Mouse (Mus musculus): Measurements from ENCODE around the gene Rps11. TPM values are rescaled to one million over a fixed set of nuclear protein-coding genes. Genes with fewer than 3 reads are reported as not detected.
A peak's percentile ranks its signal among the peaks of the same experiment; 100 is the strongest.
"Not testable (repeated sequence)": the region's sequence is repeated elsewhere in the genome, so short reads cannot be mapped to it uniquely, and the experiment has no call there.

Rps11 gene
- polyA plus RNA-seq, 1 experiment from 2014 or later, result 808 TPM

- ATAC-seq (replicated peaks; ENCODE audit: insufficient number of reproducible peaks, insufficient read depth, low FRiP score, low read depth), result no peak
- Histone ChIP-seq H3K36me3 (peaks cover 74% of the 10 kb centered on the region), H3K9ac (peak overlapping the region; percentile 94), H3K4me1 (replicated peaks) (peaks cover 50% of the 10 kb centered on the region), H3K4me2 (peak overlapping the region; percentile 75), H3K27me3 (no peaks in the 10 kb centered on the region), H3K4me3 (peak overlapping the region; percentile 85), H3K9me3 (replicated peaks) (no peaks in the 10 kb centered on the region), H3K27ac (peak overlapping the region; percentile 82; the same call in 1 of the 2 replicates)
- WGBS, result 79% methylated on average over 15 of the region's 15 CpGs
These were observed 1.6 kb downstream of the Rps11 start for GRCm38 (mm10) chr7:45122561-45123185.

- no peak for ATAC-seq (replicated peaks; ENCODE audit: insufficient number of reproducible peaks, insufficient read depth, low FRiP score, low read depth)
- no peaks in the 10 kb centered on the region for H3K9me3 ChIP-seq (replicated peaks)
- H3K27me3 ChIP-seq, result no peaks in the 10 kb centered on the region
- peak overlapping the region; percentile 12; the same call in 1 of the 2 replicates for H3K4me3 ChIP-seq
- H3K27ac ChIP-seq, result peak overlapping the region; percentile 40
- H3K9ac ChIP-seq, result peak overlapping the region; percentile 36; the same call in 1 of the 2 replicates
- peaks cover 44% of the 10 kb centered on the region for H3K4me1 ChIP-seq (replicated peaks)
- peak overlapping the region; percentile 37 for H3K4me2 ChIP-seq
- H3K36me3 ChIP-seq, result peaks cover 68% of the 10 kb centered on the region
These were observed 2.3 kb downstream of the Rps11 start for GRCm38 (mm10) chr7:45121966-45122365.

- peak overlapping the region; percentile 40 for H3K27ac ChIP-seq
- peaks cover 62% of the 10 kb centered on the region for H3K36me3 ChIP-seq
- ATAC-seq (replicated peaks; ENCODE audit: insufficient number of reproducible peaks, insufficient read depth, low FRiP score, low read depth), result no peak
- H3K4me2 ChIP-seq, result peak overlapping the region; percentile 37
- no peaks in the 10 kb centered on the region for H3K27me3 ChIP-seq
- H3K4me1 ChIP-seq (replicated peaks), result peaks cover 39% of the 10 kb centered on the region
- peak overlapping the region; percentile 12; the same call in 1 of the 2 replicates for H3K4me3 ChIP-seq
- no peaks in the 10 kb centered on the region for H3K9me3 ChIP-seq (replicated peaks)
- 45% methylated on average over 8 of the region's 8 CpGs for WGBS
- H3K9ac ChIP-seq, result no peak overlapping the region; the same call in 1 of the 2 replicates
These were observed 2.8 kb downstream of the Rps11 start for GRCm38 (mm10) chr7:45121404-45121803.

- Histone ChIP-seq H3K36me3 (peaks cover 48% of the 10 kb centered on the region), H3K27me3 (no peaks in the 10 kb centered on the region), H3K4me3 (no peak overlapping the region), H3K27ac (no peak overlapping the region), H3K9me3 (replicated peaks) (no peaks in the 10 kb centered on the region), H3K4me1 (replicated peaks) (peaks cover 28% of the 10 kb centered on the region), H3K4me2 (no peak overlapping the region), H3K9ac (no peak overlapping the region)
- 75% methylated on average over 5 of the region's 5 CpGs for WGBS
- ATAC-seq (replicated peaks; ENCODE audit: insufficient number of reproducible peaks, insufficient read depth, low FRiP score, low read depth), result no peak
These were observed 4.2 kb downstream of the Rps11 start for GRCm38 (mm10) chr7:45119780-45120709.

GRCm38 (mm10) chr7:45118336-45118735 is 5.9 kb downstream of the Rps11 start:
- ATAC-seq (replicated peaks; ENCODE audit: insufficient number of reproducible peaks, insufficient read depth, low FRiP score, low read depth), result no peak
- H3K27me3 ChIP-seq, result no peaks in the 10 kb centered on the region
- H3K4me1 ChIP-seq (replicated peaks), result peaks cover 26% of the 10 kb centered on the region
- H3K36me3 ChIP-seq, result peaks cover 43% of the 10 kb centered on the region
- H3K4me3 ChIP-seq, result no peak overlapping the region
- no peak overlapping the region for H3K27ac ChIP-seq
- H3K4me2 ChIP-seq, result no peak overlapping the region
- no peaks in the 10 kb centered on the region for H3K9me3 ChIP-seq (replicated peaks)
- H3K9ac ChIP-seq, result no peak overlapping the region
- 85% methylated on average over 6 of the region's 6 CpGs for WGBS

GRCm38 (mm10) chr7:45117566-45117965 is 6.7 kb downstream of the Rps11 start:
- 79% methylated on average over 8 of the region's 8 CpGs for WGBS
- H3K4me3 ChIP-seq, result no peak overlapping the region

GRCm38 (mm10) chr7:45113476-45113875 is 10.8 kb downstream of the Rps11 start:
- H3K9ac ChIP-seq, result no peak overlapping the region
- no peak overlapping the region for H3K4me3 ChIP-seq
- WGBS, result 22% methylated on average over 2 of the region's 2 CpGs
- peaks cover 8% of the 10 kb centered on the region for H3K4me1 ChIP-seq (replicated peaks)
- no peaks in the 10 kb centered on the region for H3K36me3 ChIP-seq
- H3K27me3 ChIP-seq, result no peaks in the 10 kb centered on the region
- H3K4me2 ChIP-seq, result no peak overlapping the region
- no peak for ATAC-seq (replicated peaks; ENCODE audit: insufficient number of reproducible peaks, insufficient read depth, low FRiP score, low read depth)
- H3K27ac ChIP-seq, result no peak overlapping the region
- H3K9me3 ChIP-seq (replicated peaks), result no peaks in the 10 kb centered on the region

More at GRCm38 (mm10) chr7:45117566-45117965, 6.7 kb downstream of the Rps11 start:
- H3K4me1 ChIP-seq (replicated peaks), result peaks cover 21% of the 10 kb centered on the region
- H3K4me2 ChIP-seq, result no peak overlapping the region
- H3K27me3 ChIP-seq, result no peaks in the 10 kb centered on the region
- no peaks in the 10 kb centered on the region for H3K9me3 ChIP-seq (replicated peaks)
- no peak overlapping the region for H3K9ac ChIP-seq
- no peak overlapping the region for H3K27ac ChIP-seq
- peaks cover 37% of the 10 kb centered on the region for H3K36me3 ChIP-seq
- no peak for ATAC-seq (replicated peaks; ENCODE audit: insufficient number of reproducible peaks, insufficient read depth, low FRiP score, low read depth)

GRCm38 (mm10) chr7:45112529-45112928 is 11.7 kb downstream of the Rps11 start:
- Histone ChIP-seq H3K27ac (no peak overlapping the region), H3K4me3 (no peak overlapping the region), H3K4me1 (replicated peaks) (peaks cover 8% of the 10 kb centered on the region), H3K9ac (no peak overlapping the region), H3K27me3 (no peaks in the 10 kb centered on the region), H3K36me3 (no peaks in the 10 kb centered on the region), H3K4me2 (no peak overlapping the region), H3K9me3 (replicated peaks) (no peaks in the 10 kb centered on the region)
- no peak for ATAC-seq (replicated peaks; ENCODE audit: insufficient number of reproducible peaks, insufficient read depth, low FRiP score, low read depth)
- WGBS, result 46% methylated on average over 3 of the region's 3 CpGs

GRCm38 (mm10) chr7:45111940-45112339 is 12.3 kb downstream of the Rps11 start:
- H3K27me3 ChIP-seq, result no peaks in the 10 kb centered on the region
- H3K9me3 ChIP-seq (replicated peaks), result no peaks in the 10 kb centered on the region
- H3K36me3 ChIP-seq, result no peaks in the 10 kb centered on the region
- H3K27ac ChIP-seq, result no peak overlapping the region
- no peak overlapping the region for H3K4me2 ChIP-seq
- no peak overlapping the region for H3K4me3 ChIP-seq
- 73% methylated on average over 2 of the region's 2 CpGs for WGBS
- H3K4me1 ChIP-seq (replicated peaks), result peaks cover 8% of the 10 kb centered on the region
- ATAC-seq (replicated peaks; ENCODE audit: insufficient number of reproducible peaks, insufficient read depth, low FRiP score, low read depth), result no peak
- no peak overlapping the region for H3K9ac ChIP-seq

GRCm38 (mm10) chr7:45110089-45110488 is 14.2 kb downstream of the Rps11 start:
- not testable (repeated sequence) for H3K9ac ChIP-seq; H3K27ac ChIP-seq; H3K4me2 ChIP-seq; H3K27me3 ChIP-seq; H3K4me1 ChIP-seq (replicated peaks); ATAC-seq (replicated peaks; ENCODE audit: insufficient number of reproducible peaks, insufficient read depth, low FRiP score, low read depth); H3K36me3 ChIP-seq; H3K4me3 ChIP-seq; H3K9me3 ChIP-seq (replicated peaks)
- 83% methylated on average over 4 of the region's 4 CpGs for WGBS

GRCm38 (mm10) chr7:45107052-45107645 is 17.1 kb downstream of the Rps11 start:
- Histone ChIP-seq H3K4me2 (no peak overlapping the region), H3K36me3 (no peaks in the 10 kb centered on the region), H3K9ac (no peak overlapping the region), H3K4me1 (replicated peaks) (peaks cover 22% of the 10 kb centered on the region), H3K4me3 (no peak overlapping the region), H3K9me3 (replicated peaks) (no peaks in the 10 kb centered on the region), H3K27ac (no peak overlapping the region), H3K27me3 (no peaks in the 10 kb centered on the region)
- WGBS, result 52% methylated on average over 5 of the region's 5 CpGs
- ATAC-seq (replicated peaks; ENCODE audit: insufficient number of reproducible peaks, insufficient read depth, low FRiP score, low read depth), result no peak
